Mouse (Mus musculus): ENCODE measurements at regions not wholly inside any gene's neighbourhood (a gene's known extent, or its start where the extent isn't known, plus 50 kb on each side); places are given as distances from the start of the nearest gene placed in this dataset.
"Not testable (repeated sequence)": the region's sequence is repeated elsewhere in the genome, so short reads cannot be mapped to it uniquely, and the experiment has no call there.

DNA sequence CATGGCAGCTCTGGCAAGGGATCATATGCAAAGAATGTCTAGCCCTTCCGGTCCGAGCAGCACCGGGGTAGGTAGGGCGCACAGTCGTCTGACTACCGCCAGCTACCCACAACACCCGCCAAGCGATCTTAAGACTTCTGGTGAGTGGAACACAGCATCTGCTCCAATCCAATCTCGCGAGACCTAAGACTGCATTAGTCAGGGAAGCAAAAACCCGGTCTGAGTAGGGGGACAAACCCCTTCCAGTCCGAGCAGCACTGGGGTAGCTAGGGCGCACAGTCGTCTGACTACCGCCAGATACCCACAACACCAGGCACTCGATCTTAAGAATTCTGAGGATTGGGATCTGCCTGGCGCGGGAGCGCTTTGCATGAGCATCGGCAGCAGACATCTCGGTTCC lies 57.1 kb downstream of the Nap1l2 start:
- not testable (repeated sequence) for ATAC-seq (ENCODE audit: insufficient number of reproducible peaks, insufficient read depth, low FRiP score, low TSS enrichment); H3K4me3 ChIP-seq; H3K36me3 ChIP-seq; H3K4me2 ChIP-seq (replicated peaks); H3K9me3 ChIP-seq; H3K9ac ChIP-seq; H3K27ac ChIP-seq; H3K4me1 ChIP-seq; H3K27me3 ChIP-seq
- 73% methylated on average over 21 of the region's 21 CpGs for WGBS

GRCm38 (mm10) chrX:103109181-103109580 lies 77.3 kb downstream of the Nap1l2 start:
- H3K27ac ChIP-seq = no peak overlapping the region
- 30% methylated on average over 1 of the region's 1 CpGs for WGBS
- no peak overlapping the region for H3K9ac ChIP-seq
- peaks cover 2% of the 10 kb centered on the region; the same call in 1 of the 2 replicates for H3K27me3 ChIP-seq
- H3K4me2 ChIP-seq (replicated peaks) = no peak overlapping the region
- no peaks in the 10 kb centered on the region for H3K36me3 ChIP-seq
- no peak overlapping the region for H3K4me3 ChIP-seq
- no peaks in the 10 kb centered on the region for H3K9me3 ChIP-seq
- no peaks in the 10 kb centered on the region for H3K4me1 ChIP-seq
- no peak for ATAC-seq (ENCODE audit: insufficient number of reproducible peaks, insufficient read depth, low FRiP score, low TSS enrichment)

GRCm38 (mm10) chrX:103067730-103068621 lies 118.5 kb downstream of the Nap1l2 start:
- WGBS = no CpG with 5 or more reads among the region's 50 CpGs
- H3K36me3 ChIP-seq; H3K4me1 ChIP-seq; H3K4me3 ChIP-seq; H3K9me3 ChIP-seq; H3K9ac ChIP-seq; H3K4me2 ChIP-seq (replicated peaks); H3K27me3 ChIP-seq; H3K27ac ChIP-seq: not testable (repeated sequence)
- peak; percentile 70 for ATAC-seq (ENCODE audit: insufficient number of reproducible peaks, insufficient read depth, low FRiP score, low TSS enrichment)

DNA sequence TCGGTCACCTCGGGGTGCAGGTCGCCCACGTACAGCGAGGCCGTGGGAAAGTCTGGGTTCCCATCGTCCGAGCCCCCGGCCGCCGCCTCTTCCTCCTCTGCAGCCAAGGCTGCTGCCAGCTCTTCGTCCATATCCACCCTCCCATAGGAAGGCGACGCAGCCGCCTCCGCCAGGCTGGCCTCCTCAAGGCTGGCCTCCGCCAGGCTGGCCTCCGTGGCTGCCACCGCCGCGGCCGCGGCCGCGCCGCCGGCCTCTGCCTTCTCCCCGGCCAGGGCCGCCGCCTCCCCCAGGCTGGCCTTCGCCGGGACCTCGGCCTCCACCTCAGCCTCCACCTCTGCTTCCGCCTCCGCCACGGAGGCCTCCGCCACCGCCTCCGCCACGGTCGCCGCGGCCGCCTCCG lies 119.3 kb downstream of the Nap1l2 start:
- H3K9me3 ChIP-seq; H3K36me3 ChIP-seq; H3K4me1 ChIP-seq; H3K4me2 ChIP-seq (replicated peaks); H3K27ac ChIP-seq; H3K27me3 ChIP-seq; H3K4me3 ChIP-seq; H3K9ac ChIP-seq; ATAC-seq (ENCODE audit: insufficient number of reproducible peaks, insufficient read depth, low FRiP score, low TSS enrichment): not testable (repeated sequence)
- WGBS = no CpG with 5 or more reads among the region's 45 CpGs

DNA sequence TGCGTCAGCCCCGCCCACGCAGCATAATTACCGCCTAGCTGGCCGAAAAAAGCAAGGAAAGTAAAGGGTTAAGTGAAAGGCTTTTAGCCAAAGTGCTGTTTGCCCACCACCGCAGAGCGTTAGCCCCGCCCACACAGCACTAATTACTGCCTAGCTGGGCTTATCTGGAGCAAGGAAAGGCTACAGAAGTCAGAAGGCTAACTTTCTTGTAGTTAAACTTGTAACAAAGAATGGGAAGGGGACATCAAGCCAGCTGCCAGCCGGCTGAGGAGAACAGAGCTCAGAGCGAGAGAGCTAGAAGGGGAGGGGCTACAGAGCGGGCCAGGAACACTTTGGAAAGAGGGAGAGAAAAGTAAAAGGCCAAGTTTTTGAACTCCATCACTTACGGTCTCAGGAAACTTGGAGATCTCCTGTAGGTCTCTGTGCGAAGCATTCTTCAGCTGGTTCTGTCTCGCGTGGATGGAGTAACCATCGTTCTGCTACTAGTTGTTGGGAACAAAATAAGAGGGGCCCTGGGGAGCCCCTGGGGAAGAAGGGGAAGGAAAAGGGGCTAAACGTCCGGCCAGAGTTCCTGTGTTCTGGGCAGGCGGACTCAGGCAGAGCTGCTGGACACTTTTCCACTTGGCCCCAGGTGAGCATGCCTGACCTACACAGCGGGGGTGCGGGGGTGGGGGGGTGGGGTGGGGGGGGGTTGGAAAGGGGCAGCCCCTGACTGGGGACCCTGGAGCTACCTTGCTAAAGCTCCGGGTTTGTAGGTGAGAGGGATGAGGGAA lies 98.3 kb downstream of the 1700018G05Rik start:
- peak overlapping the region; percentile 44 for H3K4me2 ChIP-seq (replicated peaks)
- ATAC-seq (ENCODE audit: insufficient number of reproducible peaks, insufficient read depth, low FRiP score, low TSS enrichment) = peak; percentile 64; the same call in 1 of the 2 replicates
- WGBS = 14% methylated on average over 21 of the region's 22 CpGs
- peak overlapping the region; percentile 84 for H3K27ac ChIP-seq
- peak overlapping the region; percentile 50 for H3K9ac ChIP-seq
- no peaks in the 10 kb centered on the region for H3K36me3 ChIP-seq
- peak overlapping the region; percentile 47 for H3K4me3 ChIP-seq
- H3K27me3 ChIP-seq = peaks cover 3% of the 10 kb centered on the region; the same call in 1 of the 2 replicates
- H3K4me1 ChIP-seq = no peaks in the 10 kb centered on the region
- H3K9me3 ChIP-seq = no peaks in the 10 kb centered on the region

- H3K9ac ChIP-seq; H3K4me1 ChIP-seq; H3K27ac ChIP-seq; H3K36me3 ChIP-seq; H3K27me3 ChIP-seq; H3K4me3 ChIP-seq; H3K9me3 ChIP-seq; ATAC-seq (ENCODE audit: insufficient number of reproducible peaks, insufficient read depth, low FRiP score, low TSS enrichment): not testable (repeated sequence)
- peak overlapping the region; percentile 44; the same call in 1 of the 2 replicates for H3K4me2 ChIP-seq (replicated peaks)
- WGBS = 21% methylated on average over 3 of the region's 3 CpGs
Observed at GRCm38 (mm10) chrX:103025495-103025894, 97.3 kb downstream of the 1700018G05Rik start.

- WGBS = no CpG with 5 or more reads among the region's 61 CpGs
- not testable (repeated sequence) for H3K9me3 ChIP-seq; ATAC-seq (ENCODE audit: insufficient number of reproducible peaks, insufficient read depth, low FRiP score, low TSS enrichment)
Observed at GRCm38 (mm10) chrX:103013425-103014057, 85.4 kb downstream of the 1700018G05Rik start.

GRCm38 (mm10) chrX:103012298-103013243 lies 84.4 kb downstream of the 1700018G05Rik start:
- ATAC-seq (ENCODE audit: insufficient number of reproducible peaks, insufficient read depth, low FRiP score, low TSS enrichment) = 0 out of 2 replicates have a peak, but pooled peaks have one; percentile 47
- H3K27me3 ChIP-seq; H3K4me1 ChIP-seq; H3K9me3 ChIP-seq; H3K4me3 ChIP-seq; H3K36me3 ChIP-seq; H3K4me2 ChIP-seq (replicated peaks); H3K27ac ChIP-seq; H3K9ac ChIP-seq: not testable (repeated sequence)
- WGBS = no CpG with 5 or more reads among the region's 56 CpGs

More at GRCm38 (mm10) chrX:103013425-103014057, 85.4 kb downstream of the 1700018G05Rik start:
- H3K27me3 ChIP-seq; H3K4me2 ChIP-seq (replicated peaks); H3K9ac ChIP-seq; H3K27ac ChIP-seq; H3K4me3 ChIP-seq; H3K4me1 ChIP-seq; H3K36me3 ChIP-seq: not testable (repeated sequence)

DNA sequence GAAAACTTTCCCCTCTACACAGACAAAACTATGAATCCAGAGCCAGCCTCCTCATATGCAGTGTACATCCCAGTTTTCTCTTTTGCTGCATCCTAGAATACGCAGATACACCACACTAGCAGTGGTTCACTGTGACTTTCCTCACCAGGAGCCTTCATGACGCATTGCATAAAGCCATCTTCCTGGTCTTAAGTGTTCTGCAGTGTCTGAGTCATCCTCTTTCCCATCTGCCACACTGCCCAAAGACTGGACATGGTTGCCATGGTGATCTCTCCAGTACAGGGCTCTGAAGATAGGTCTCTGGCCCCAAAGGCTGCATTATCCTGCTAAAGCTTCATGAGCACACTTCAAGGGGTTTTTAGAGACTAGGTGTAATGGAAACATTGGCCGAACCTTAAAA lies 65.8 kb downstream of the 1700018G05Rik start:
- WGBS = 100% methylated on average over 1 of the region's 3 CpGs
- H3K27me3 ChIP-seq; H3K4me1 ChIP-seq; H3K4me3 ChIP-seq; H3K9me3 ChIP-seq; H3K36me3 ChIP-seq; H3K4me2 ChIP-seq (replicated peaks); H3K9ac ChIP-seq; ATAC-seq (ENCODE audit: insufficient number of reproducible peaks, insufficient read depth, low FRiP score, low TSS enrichment); H3K27ac ChIP-seq: not testable (repeated sequence)

Measured in embryonic facial prominence, embryonic 12.5 days (tissue).